Mouse (Mus musculus): ENCODE measurements around the gene Bphl. TPM values are rescaled to one million over a fixed set of nuclear protein-coding genes. Genes with fewer than 3 reads are reported as not detected.

Bphl gene
- polyA plus RNA-seq, 1 experiment from 2014 or later = 32.3 TPM

DNA sequence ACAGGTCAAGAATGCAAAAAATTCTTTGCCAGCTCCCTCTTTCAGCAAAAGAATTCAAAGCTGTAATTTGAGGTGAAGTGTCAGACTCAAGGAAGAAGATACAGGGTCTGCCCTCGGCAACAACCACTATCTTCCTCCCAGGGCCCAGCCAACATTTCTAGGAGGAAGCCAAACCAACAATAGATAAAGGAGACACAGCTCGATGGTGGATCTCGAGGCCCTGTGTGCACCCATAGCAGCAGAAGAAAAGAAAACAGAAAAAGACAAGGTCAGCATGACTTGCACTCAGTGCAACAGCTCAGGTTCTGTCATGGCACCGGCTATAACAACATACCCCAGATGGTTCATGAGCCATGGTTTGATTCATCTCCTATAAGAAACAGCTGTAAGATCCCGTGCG lies 79.1 kb downstream of the Bphl start:
- Histone ChIP-seq H3K4me3 (no peak overlapping the region), H3K27ac (replicated peaks) (no peak overlapping the region), H3K27me3 (replicated peaks; ENCODE audit: low read depth, poor library complexity, severe bottlenecking) (no peaks in the 10 kb centered on the region), H3K9me3 (no peaks in the 10 kb centered on the region), H3K4me1 (peaks cover 13% of the 10 kb centered on the region), H3K36me3 (replicated peaks) (no peaks in the 10 kb centered on the region)
- no peak for DNase-seq (ENCODE audit: low spot score)
- 76% methylated on average over 6 of the region's 6 CpGs for WGBS

DNA sequence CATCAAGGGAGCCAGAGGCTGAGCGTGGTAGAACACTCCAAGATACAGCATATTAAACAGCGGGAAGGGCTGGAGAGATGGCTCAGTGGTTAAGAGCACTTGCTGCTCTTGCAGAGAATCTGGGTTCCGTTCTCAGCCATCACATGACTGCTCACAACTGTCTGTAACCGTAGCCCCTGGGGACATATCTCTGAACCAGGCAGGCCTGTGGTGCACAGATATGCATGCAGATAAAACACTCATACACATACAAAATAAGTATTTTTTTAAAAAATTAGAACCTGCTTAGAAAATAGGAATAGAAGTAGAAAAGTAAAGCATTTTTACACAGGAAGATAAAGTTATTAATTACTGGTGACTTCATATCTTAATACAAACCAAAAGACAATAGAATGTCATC lies 81.4 kb downstream of the Bphl start:
- H3K27ac ChIP-seq (replicated peaks) = no peak overlapping the region
- H3K36me3 ChIP-seq (replicated peaks) = peaks cover 6% of the 10 kb centered on the region; the same call in 1 of the 2 replicates
- H3K4me3 ChIP-seq = no peak overlapping the region
- H3K27me3 ChIP-seq (replicated peaks; ENCODE audit: low read depth, poor library complexity, severe bottlenecking) = no peaks in the 10 kb centered on the region
- peaks cover 13% of the 10 kb centered on the region for H3K4me1 ChIP-seq
- no peaks in the 10 kb centered on the region for H3K9me3 ChIP-seq
- 80% methylated on average over 4 of the region's 4 CpGs for WGBS
- DNase-seq (ENCODE audit: low spot score) = no peak

DNA sequence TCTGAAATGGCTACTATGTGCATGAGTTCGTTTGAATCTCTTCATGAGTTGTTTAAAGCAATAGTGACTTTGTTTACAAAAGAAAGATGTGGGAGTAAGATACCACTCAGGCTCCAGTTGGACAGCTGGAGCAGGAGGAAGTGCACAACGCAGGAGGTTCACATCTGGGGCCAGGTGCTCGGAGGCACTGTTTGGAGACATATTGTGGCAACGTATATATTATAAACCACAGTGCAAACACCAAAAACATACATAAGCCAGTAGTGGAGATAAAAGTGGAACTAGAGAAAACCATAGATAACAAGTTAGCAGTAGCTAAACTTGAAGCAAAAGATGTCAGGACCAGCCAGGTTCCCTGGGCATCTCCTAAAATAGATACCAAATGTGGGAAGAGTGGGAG lies 82.0 kb downstream of the Bphl start:
- no peaks in the 10 kb centered on the region for H3K9me3 ChIP-seq
- no peak overlapping the region for H3K4me3 ChIP-seq
- H3K27ac ChIP-seq (replicated peaks) = no peak overlapping the region
- peaks cover 12% of the 10 kb centered on the region for H3K36me3 ChIP-seq (replicated peaks)
- no peaks in the 10 kb centered on the region for H3K27me3 ChIP-seq (replicated peaks; ENCODE audit: low read depth, poor library complexity, severe bottlenecking)
- H3K4me1 ChIP-seq = peaks cover 12% of the 10 kb centered on the region
- DNase-seq (ENCODE audit: low spot score) = no peak
- WGBS = 75% methylated on average over 4 of the region's 4 CpGs

DNA sequence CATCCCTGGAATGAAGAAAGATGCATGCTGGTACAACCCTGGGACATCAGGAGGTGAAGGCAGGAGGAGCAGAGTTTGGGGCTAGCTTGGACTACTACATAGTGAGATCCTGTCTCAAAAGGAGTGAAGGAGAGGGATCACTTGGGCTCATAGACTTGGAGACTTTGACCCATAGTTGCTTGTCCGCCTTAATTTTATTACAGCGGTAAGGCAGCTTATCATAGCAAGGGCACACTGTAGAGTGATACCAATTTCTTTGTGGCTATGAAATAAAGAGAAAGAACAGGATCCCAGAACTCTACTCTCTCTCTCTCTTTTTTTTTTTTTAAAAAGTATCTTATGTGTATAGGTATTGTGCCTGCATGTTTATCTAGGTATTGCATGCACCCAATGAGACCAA lies 83.1 kb downstream of the Bphl start:
- DNase-seq (ENCODE audit: low spot score) = no peak
- 94% methylated on average over 2 of the region's 2 CpGs for WGBS
- Histone ChIP-seq H3K4me3 (no peak overlapping the region), H3K27ac (replicated peaks) (no peak overlapping the region), H3K9me3 (no peaks in the 10 kb centered on the region), H3K27me3 (replicated peaks; ENCODE audit: low read depth, poor library complexity, severe bottlenecking) (no peaks in the 10 kb centered on the region), H3K36me3 (replicated peaks) (peaks cover 23% of the 10 kb centered on the region), H3K4me1 (peaks cover 9% of the 10 kb centered on the region)

Other genes starting within 250 kb of the Bphl start
- gene Serpinb6e, start 194.2 kb upstream of the Bphl start, polyA plus RNA-seq (2016; fragmentation: Nextera tagmentation; extraction: Ambion mirVana) = not detected in 2 replicates
- 0.24 TPM in 1 of 2 replicates, not detected in the other for gene Serpinb6c, start 131.9 kb upstream of the Bphl start, polyA plus RNA-seq (2016; fragmentation: Nextera tagmentation; extraction: Ambion mirVana)
- 21.6 and 24.0 TPM in 2 replicates for gene Nqo2, start 72.9 kb upstream of the Bphl start, polyA plus RNA-seq (2016; fragmentation: Nextera tagmentation; extraction: Ambion mirVana)
- 7.4 and 8.6 TPM in 2 replicates for gene Ripk1, start 35.2 kb upstream of the Bphl start, polyA plus RNA-seq (2016; fragmentation: Nextera tagmentation; extraction: Ambion mirVana)
- 31.1 and 36.2 TPM in 2 replicates for gene Serpinb6a, start 34.8 kb upstream of the Bphl start, polyA plus RNA-seq (2016; fragmentation: Nextera tagmentation; extraction: Ambion mirVana)
- 101 and 105 TPM in 2 replicates for gene Tubb2a, start 40.4 kb downstream of the Bphl start, polyA plus RNA-seq (2016; fragmentation: Nextera tagmentation; extraction: Ambion mirVana)
- 65.5 and 73.2 TPM in 2 replicates for gene Tubb2b, start 92.9 kb downstream of the Bphl start, polyA plus RNA-seq (2016; fragmentation: Nextera tagmentation; extraction: Ambion mirVana)
- 97.9 and 99.9 TPM in 2 replicates for gene Psmg4, start 125.4 kb downstream of the Bphl start, polyA plus RNA-seq (2016; fragmentation: Nextera tagmentation; extraction: Ambion mirVana)